Mouse (Mus musculus) liver, adult 2 months (tissue): ENCODE data around the gene Atp1a2. TPM values are rescaled to one million over a fixed set of nuclear protein-coding genes. Genes with fewer than 3 reads are reported as not detected.
A peak's percentile ranks its signal among the peaks of the same experiment; 100 is the strongest.

Experiments used
- DNase-seq: peaks from one replicate; pipeline ENCODE4 v3.0.0-alpha.2; 2011; ENCODE audit warnings: low read depth, low spot score; ENCODE audit errors: extremely low read depth
- H3K27ac ChIP-seq: fragments of 200-500 bp; replicated peaks from 2 replicates; pipeline ENCODE4 v1.5.1; 2012; ENCODE audit warnings: low read depth, mild to moderate bottlenecking, control low read depth, inconsistent platforms, low read length; ENCODE audit not compliant: insufficient read depth
- H3K27me3 ChIP-seq: fragments of 200-500 bp; 2 replicates; pipeline ENCODE4 v1.6.1; 2012; ENCODE audit warnings: mild to moderate bottlenecking, moderate library complexity, low read length, inconsistent platforms; ENCODE audit not compliant: control insufficient read depth, insufficient read depth
- H3K36me3 ChIP-seq: fragments of 200-500 bp; 2 replicates; pipeline ENCODE4 v1.6.1; 2012; ENCODE audit warnings: low read length, inconsistent platforms; ENCODE audit not compliant: control insufficient read depth, insufficient read depth
- H3K4me1 ChIP-seq: fragments of 200-500 bp; 2 replicates; pipeline ENCODE4 v1.6.1; 2011; ENCODE audit warnings: low read length; ENCODE audit not compliant: control insufficient read depth, insufficient read depth
- H3K4me3 ChIP-seq: fragments of 200-500 bp; 2 replicates; pipeline ENCODE4 v1.5.1; 2011; ENCODE audit warnings: low read depth, mild to moderate bottlenecking, control low read depth, low read length, moderate library complexity; ENCODE audit not compliant: insufficient read depth
- H3K79me2 ChIP-seq: fragments of 200-500 bp; 2 replicates; pipeline ENCODE4 v1.6.1; 2012; ENCODE audit warnings: inconsistent platforms, mild to moderate bottlenecking, low read length, moderate library complexity; ENCODE audit not compliant: control insufficient read depth, insufficient read depth
- H3K9ac ChIP-seq: fragments of 200-500 bp; 2 replicates; pipeline ENCODE4 v1.6.1; 2012; ENCODE audit warnings: low read depth, mild to moderate bottlenecking, control low read depth, inconsistent platforms, low read length
- CTCF ChIP-seq: fragments of 200-500 bp; IDR thresholded peaks from 2 replicates; pipeline ENCODE4 v1.5.1; 2011; ENCODE audit warnings: low read depth, low read length, control low read depth
- POLR2A ChIP-seq: fragments of 200-500 bp; IDR thresholded peaks from 2 replicates; pipeline ENCODE4 v1.6.1; 2011; ENCODE audit warnings: low read length, control low read depth; ENCODE audit not compliant: insufficient read depth; ENCODE audit errors: extremely low read depth
- WGBS: fragments of 180-500 bp; shearing (Covaris S2); methylation state at CpG from one replicate; pipeline ENCODE4 v1.1.7; 2018; 5-methylcytosine and 5-hydroxymethylcytosine counted together
- polyA plus RNA-seq: library from polyadenylated mRNA; depleted of rRNA; stranded (reverse); fragments of >200 nt; gene quantifications from 2 replicates; pipeline ENCODE4 v1.2.3, GENCODE M21; 2012
- total RNA-seq: library from RNA; depleted of rRNA; stranded (reverse); fragments of >200 nt; gene quantifications from 2 replicates; pipeline ENCODE4 v1.2.3, GENCODE M21; 2014

Atp1a2 gene
- total and polyA plus RNA-seq, 2 experiments = 0.59 to 0.92 TPM

DNA sequence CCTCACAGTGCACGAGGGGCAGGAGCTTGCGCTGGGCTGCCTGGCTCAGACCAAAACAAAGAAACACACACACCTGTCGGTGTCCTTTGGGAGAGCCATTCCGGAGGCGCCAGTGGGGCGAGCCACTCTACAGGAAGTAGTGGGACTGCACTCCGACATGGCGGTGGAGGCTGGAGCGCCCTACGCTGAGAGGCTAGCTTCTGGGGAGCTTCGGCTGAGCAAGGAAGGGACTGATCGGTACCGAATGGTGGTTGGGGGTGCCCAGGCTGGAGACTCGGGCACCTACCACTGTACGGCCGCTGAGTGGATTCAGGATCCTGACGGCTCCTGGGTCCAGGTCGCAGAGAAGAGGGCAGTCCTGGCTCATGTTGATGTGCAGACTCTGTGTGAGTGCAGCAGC lies 19.6 kb upstream of the Atp1a2 start:
- Histone ChIP-seq H3K4me1 (peaks cover 3% of the 10 kb centered on the region), H3K36me3 (no peaks in the 10 kb centered on the region), H3K4me3 (no peak overlapping the region), H3K79me2 (peaks cover 7% of the 10 kb centered on the region; the same call in 1 of the 2 replicates), H3K9ac (no peak overlapping the region), H3K27me3 (no peaks in the 10 kb centered on the region), H3K27ac (no peak overlapping the region)
- TF ChIP-seq CTCF = no peak
- TF ChIP-seq POLR2A = no peak
- DNase-seq = no peak
- 93% methylated on average over 18 of the region's 18 CpGs for WGBS

DNA sequence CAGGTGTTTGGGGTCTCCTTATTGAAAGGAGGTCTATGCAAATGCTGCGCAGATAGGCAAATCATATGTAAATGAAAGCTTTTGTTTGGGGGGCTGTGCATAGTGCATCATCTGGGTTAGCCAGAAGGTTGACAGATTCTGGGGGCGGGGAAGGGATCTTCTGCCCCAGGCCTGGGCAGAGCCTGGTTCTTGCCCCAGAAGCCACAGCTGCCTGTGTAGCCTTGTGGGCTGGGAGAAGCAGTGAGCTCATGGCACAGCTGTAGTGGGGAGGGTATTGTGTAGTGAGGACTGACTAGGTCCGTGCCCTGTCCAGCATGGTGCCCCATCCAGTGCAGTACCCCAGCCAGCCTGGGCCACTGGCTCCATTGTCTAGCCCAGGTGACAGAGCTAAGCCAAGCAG lies 17.0 kb upstream of the Atp1a2 start:
- Histone ChIP-seq H3K27ac (no peak overlapping the region), H3K27me3 (no peaks in the 10 kb centered on the region), H3K79me2 (peaks cover 7% of the 10 kb centered on the region; the same call in 1 of the 2 replicates), H3K4me1 (peaks cover 12% of the 10 kb centered on the region), H3K36me3 (no peaks in the 10 kb centered on the region), H3K4me3 (no peak overlapping the region), H3K9ac (no peak overlapping the region)
- TF ChIP-seq POLR2A (no peak), CTCF (no peak)
- DNase-seq = no peak
- 98% methylated on average over 3 of the region's 3 CpGs for WGBS

DNA sequence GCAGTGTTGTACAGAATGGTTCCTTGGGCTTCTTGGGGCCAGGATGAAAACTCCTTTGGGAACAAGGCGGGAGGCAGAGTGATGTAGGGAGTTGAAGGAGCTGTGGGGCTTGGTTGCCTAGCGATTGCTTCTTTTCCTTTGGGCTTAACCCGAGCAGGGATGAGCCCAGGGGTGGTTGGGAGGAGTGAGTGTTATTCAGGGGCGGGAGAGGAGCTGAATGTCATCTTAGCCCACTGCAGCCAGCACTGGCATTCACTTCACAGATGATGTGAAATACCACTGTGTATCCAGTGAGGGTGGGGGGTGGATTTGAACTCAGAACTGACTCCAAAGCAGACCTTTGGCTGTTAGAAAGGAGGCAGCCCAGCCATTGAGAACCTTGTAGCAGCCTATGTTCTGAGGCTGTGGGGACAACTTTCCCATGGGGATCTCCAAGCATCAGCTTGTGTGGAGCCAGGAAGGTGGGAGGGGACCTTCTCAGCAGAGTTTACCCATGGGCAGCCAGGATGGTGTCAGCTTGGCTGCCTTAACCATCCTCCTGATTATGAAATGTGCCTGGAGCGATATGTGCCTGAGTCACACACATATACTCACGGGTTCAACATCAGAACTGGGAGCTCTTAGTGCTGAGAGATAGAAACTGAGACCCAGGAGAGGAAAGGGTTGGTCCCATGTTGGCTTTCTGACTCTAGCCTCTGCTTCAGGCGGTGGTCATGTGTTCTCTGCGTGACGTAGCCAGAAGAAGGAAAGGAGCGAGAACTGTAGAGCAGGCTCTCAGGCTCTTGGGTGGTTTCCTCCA lies 15.9 kb upstream of the Atp1a2 start:
- Histone ChIP-seq H3K79me2 (peaks cover 7% of the 10 kb centered on the region; the same call in 1 of the 2 replicates), H3K4me3 (no peak overlapping the region), H3K36me3 (no peaks in the 10 kb centered on the region), H3K27ac (no peak overlapping the region), H3K9ac (no peak overlapping the region), H3K4me1 (peaks cover 13% of the 10 kb centered on the region), H3K27me3 (no peaks in the 10 kb centered on the region)
- TF ChIP-seq POLR2A = no peak
- no peak for DNase-seq
- WGBS = 75% methylated on average over 10 of the region's 10 CpGs

DNA sequence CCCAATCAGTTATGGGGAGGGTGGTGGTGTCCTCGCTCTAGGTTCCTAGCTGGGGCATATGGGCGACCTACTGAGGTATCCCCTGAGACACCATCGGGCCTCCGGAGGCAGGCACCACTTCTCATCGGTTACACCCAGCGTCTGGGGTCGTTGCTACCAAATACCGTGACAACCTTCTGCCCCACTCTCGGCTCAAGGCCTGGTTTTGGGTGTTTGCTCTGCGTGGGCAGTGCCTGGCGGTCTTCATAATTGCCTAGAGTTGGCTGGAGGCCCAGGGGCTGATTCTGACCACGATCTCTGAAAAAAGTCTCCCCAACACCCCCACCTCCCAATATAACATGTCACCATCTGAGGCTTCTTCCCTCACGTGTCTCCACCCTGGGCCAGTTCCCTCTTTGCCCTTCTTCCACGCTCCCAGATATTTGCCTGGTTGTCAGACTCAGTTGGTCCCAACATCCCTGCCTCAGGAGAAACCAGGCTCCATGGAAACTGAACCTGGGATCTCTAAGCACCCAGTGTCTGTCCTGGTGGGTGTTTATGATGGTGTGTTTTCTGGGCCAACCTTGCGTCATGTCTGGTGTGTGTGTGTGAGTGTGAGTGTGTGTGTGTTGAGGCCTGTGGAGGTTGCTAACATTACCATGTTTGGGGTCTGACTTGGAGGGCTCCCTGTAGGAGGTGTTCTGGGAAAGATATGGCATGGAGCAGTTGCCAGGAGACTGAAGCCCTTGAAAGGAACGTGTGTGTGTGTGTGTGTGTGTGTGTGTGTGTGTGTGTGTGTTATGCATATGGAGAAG lies 15.1 kb upstream of the Atp1a2 start:
- Histone ChIP-seq H3K4me1 (peaks cover 16% of the 10 kb centered on the region), H3K9ac (peak overlapping the region; percentile 73), H3K27ac (no peak overlapping the region), H3K36me3 (no peaks in the 10 kb centered on the region), H3K4me3 (peak overlapping the region; percentile 64), H3K79me2 (peaks cover 7% of the 10 kb centered on the region; the same call in 1 of the 2 replicates), H3K27me3 (no peaks in the 10 kb centered on the region)
- WGBS = 13% methylated on average over 16 of the region's 16 CpGs
- no peak for DNase-seq
- TF ChIP-seq POLR2A (no peak), CTCF (no peak)

DNA sequence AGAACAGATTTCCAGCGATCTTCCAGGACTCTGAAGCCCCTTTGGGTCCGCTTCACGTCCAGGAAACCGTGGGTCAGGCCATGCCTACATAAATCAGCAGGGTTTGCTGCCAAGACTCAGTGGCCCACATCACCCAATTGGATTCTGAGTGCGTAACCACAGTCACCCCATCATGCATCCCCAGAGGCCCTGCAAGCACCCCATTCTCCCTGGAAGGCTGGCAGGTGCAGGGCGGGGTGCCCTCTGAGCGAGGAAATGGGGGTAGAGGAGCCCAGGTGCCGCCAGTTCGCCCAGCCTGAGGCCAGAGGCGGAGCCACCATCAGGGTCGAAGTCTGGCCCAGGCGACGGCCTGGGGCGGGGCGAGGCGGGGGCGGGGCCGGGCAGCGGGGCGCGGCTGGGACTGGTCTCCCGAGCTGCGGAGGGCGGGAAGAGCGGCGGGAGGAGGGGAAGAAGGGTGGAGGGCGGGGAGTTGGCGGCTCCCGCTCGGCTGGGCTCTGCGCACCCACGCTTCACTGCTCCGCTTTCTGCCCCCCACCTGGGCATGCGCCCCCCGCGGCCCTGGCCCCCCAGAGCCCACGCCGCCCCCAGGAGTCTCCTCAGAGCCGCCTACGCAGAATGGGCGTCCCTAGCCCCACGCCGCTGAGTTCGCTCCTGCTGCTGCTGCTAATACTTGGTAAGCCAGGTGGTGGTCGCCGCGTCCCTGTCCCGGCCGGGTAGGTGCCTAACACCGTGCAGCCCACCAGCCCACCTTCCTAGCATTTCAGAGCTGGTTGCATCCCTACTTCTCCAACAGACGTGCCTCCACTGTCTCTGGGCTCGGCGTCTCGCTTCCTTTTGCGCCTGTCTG lies 14.3 kb upstream of the Atp1a2 start:
- H3K4me1 ChIP-seq = peaks cover 19% of the 10 kb centered on the region
- H3K27me3 ChIP-seq = no peaks in the 10 kb centered on the region
- H3K36me3 ChIP-seq = no peaks in the 10 kb centered on the region
- peak overlapping the region; percentile 65 for H3K4me3 ChIP-seq
- peaks cover 7% of the 10 kb centered on the region; the same call in 1 of the 2 replicates for H3K79me2 ChIP-seq
- H3K27ac ChIP-seq = peak overlapping the region; percentile 91
- DNase-seq = peak; percentile 70
- H3K9ac ChIP-seq = peak overlapping the region; percentile 82
- TF ChIP-seq CTCF = no peak
- TF ChIP-seq POLR2A = peak; percentile 83
- WGBS = under 1% methylated on average over 41 of the region's 55 CpGs
